ENCODE assay signal across 8 mouse cellular contexts in genomic region chr6:120736566-120736965, GRCm38 (mm10). TPM values are rescaled to one million over a fixed set of nuclear protein-coding genes. Genes with fewer than 3 reads are reported as not detected.
A peak's percentile ranks its signal among the peaks of the same experiment; 100 is the strongest.
DNase-seq lines count a peak whose midpoint lies in the region; ATAC-seq and TF ChIP-seq lines count a peak whose summit lies in the region.

No protein-coding gene starts in this region.

- no peak overlapping the region for H3K4me3 ChIP-seq in liver, adult 2 months (ENCODE audit: insufficient read depth, low read depth, low read length)
- H3K4me3 ChIP-seq in neural tube, embryonic 13.5 days: no peak overlapping the region

- peaks cover 5% of the 10 kb centered on the region; the same call in 1 of the 2 replicates for H3K4me1 ChIP-seq in liver, adult 2 months (ENCODE audit: control insufficient read depth, insufficient read depth, low read length)
- no peaks in the 10 kb centered on the region for H3K4me1 ChIP-seq in neural tube, embryonic 13.5 days (replicated peaks)

- peaks cover 30% of the 10 kb centered on the region for H3K36me3 ChIP-seq in liver, adult 2 months (ENCODE audit: control insufficient read depth, insufficient read depth, low read length)
- peaks cover 27% of the 10 kb centered on the region for H3K36me3 ChIP-seq in neural tube, embryonic 13.5 days

- no peaks in the 10 kb centered on the region for H3K9me3 ChIP-seq in neural tube, embryonic 13.5 days

- peak; percentile 61 for DNase-seq in liver, adult 2 months (ENCODE audit: extremely low read depth, low read depth, low spot score)
- no peak for DNase-seq in liver
- DNase-seq in MEL-GATA-1-ER (ENCODE audit: extremely low read depth, low read depth): peak; percentile 37
- DNase-seq in cerebellum, adult 18-20 months: peak; percentile 41 to 57
- DNase-seq in heart, postnatal 10 days: peak; percentile 56 to 68
- DNase-seq in left cerebral cortex, adult 9 months (ENCODE audit: low spot score in 2 of 2): peak; percentile 5 to 34
- DNase-seq in gastrocnemius, postnatal 4 days (ENCODE audit: low spot score in 2 of 2): no peak

- no peaks in the 10 kb centered on the region; the same call in 1 of the 2 replicates for H3K79me2 ChIP-seq in liver, adult 2 months (ENCODE audit: control insufficient read depth, insufficient read depth, low read length)

- TF ChIP-seq CTCF in liver, adult 2 months (IDR thresholded peaks at IDR 0.05; ENCODE audit: low read depth, low read length): peak; percentile 43; the same call in 1 of the 2 replicates

- ATAC-seq in neural tube, embryonic 13.5 days (ENCODE audit: low read depth): peak; percentile 72

- no peak overlapping the region for H3K27ac ChIP-seq in liver, adult 2 months (replicated peaks; ENCODE audit: insufficient read depth, low read depth, low read length)
- H3K27ac ChIP-seq in neural tube, embryonic 13.5 days (replicated peaks): no peak overlapping the region

- no peaks in the 10 kb centered on the region for H3K27me3 ChIP-seq in liver, adult 2 months (ENCODE audit: control insufficient read depth, insufficient read depth, low read length)
- H3K27me3 ChIP-seq in neural tube, embryonic 13.5 days: no peaks in the 10 kb centered on the region

- no peak overlapping the region for H3K4me2 ChIP-seq in neural tube, embryonic 13.5 days

- intact Hi-C loops in heart, postnatal 10 days (cut with DNase I): loop anchor here (1.0 to 5.0 kb wide), 3 partner anchors 69 to 197 kb away; partner anchors contain the start of gene Cecr2

- H3K9ac ChIP-seq in liver, adult 2 months (ENCODE audit: low read depth, low read length): no peak overlapping the region
- no peak overlapping the region for H3K9ac ChIP-seq in neural tube, embryonic 13.5 days

- no peak for TF ChIP-seq POLR2A in liver, adult 2 months (IDR thresholded peaks at IDR 0.05; ENCODE audit: extremely low read depth, insufficient read depth, low read length)

- 69% methylated on average over 3 of the region's 3 CpGs for WGBS in liver, adult 2 months
- 79% methylated on average over 3 of the region's 3 CpGs for WGBS in neural tube, embryonic 13.5 days

RNA-seq across cellular contexts. Expression of gene Slc25a18, which starts 36.8 kb away (rescaled TPM):
- not detected in 2 replicates for total RNA-seq in liver, adult 2 months (2014; rRNA removed)
- polyA plus RNA-seq in liver, adult 2 months (2012; rRNA removed): not detected in 2 replicates
- under 1 TPM; 0.22 to 0.48 TPM for total RNA-seq in heart, postnatal 10 days (2021)
- polyA plus RNA-seq in neural tube, embryonic 13.5 days (2015; fragmentation: Nextera tagmentation; extraction: Ambion mirVana): 9.5 and 11.5 TPM in 2 replicates
- under 1 TPM; 0.44 to 0.64 TPM for total RNA-seq in gastrocnemius, postnatal 4 days (2021)

Comparison
In these comparisons a context has a peak if more than half of its experiments do, and no peak if none do; other contexts are left out.
1. DNase-seq: peak in liver, adult 2 months (single experiment), MEL-GATA-1-ER (single experiment), cerebellum, adult 18-20 months (2 of 2), heart, postnatal 10 days (2 of 2) and left cerebral cortex, adult 9 months (2 of 2); none in liver (single experiment) and gastrocnemius, postnatal 4 days (0 of 2).